Mouse (Mus musculus): ENCODE measurements around the gene 4933415A04Rik.

DNA sequence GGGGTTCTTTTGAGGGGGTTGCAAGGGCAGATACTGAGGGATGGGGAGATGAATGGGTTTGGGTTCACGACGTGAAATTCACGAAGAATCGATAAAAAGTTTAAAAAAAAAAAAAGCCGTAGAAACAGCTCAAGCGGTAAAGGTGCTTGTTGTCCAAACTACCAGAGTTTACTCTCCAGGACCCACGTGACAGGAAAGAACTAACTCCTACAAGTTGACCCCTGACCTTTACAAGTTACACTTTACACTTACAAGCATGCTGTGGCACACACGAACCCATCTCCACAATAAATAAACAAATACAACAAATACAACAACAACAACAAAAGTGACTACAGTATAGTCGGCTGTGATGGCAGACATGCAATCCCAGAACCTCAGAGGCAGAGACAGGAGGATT lies 44.8 kb downstream of the 4933415A04Rik start:
- TF ChIP-seq POLR2A (IDR thresholded peaks at IDR 0.05; ENCODE audit: borderline replicate concordance, extremely low read depth, low read depth, low read length), result no peak
- no peak for TF ChIP-seq CTCF (IDR thresholded peaks at IDR 0.05; ENCODE audit: insufficient read depth, low read length)
